Mouse (Mus musculus): Measurements from ENCODE around the gene Srgap1. TPM values are rescaled to one million over a fixed set of nuclear protein-coding genes. Genes with fewer than 3 reads are reported as not detected.

Srgap1 gene
- total and polyA plus RNA-seq, 3 experiments = 0.22 TPM; not detected in 2

GRCm38 (mm10) chr10:121885512-121886218 is 161.4 kb downstream of the Srgap1 start:
- no peaks in the 10 kb centered on the region for H3K27me3 ChIP-seq (ENCODE audit: insufficient read depth, low read length)

GRCm38 (mm10) chr10:121882461-121882860 is 164.7 kb downstream of the Srgap1 start:
- peaks cover 50% of the 10 kb centered on the region for H3K9me3 ChIP-seq (replicated peaks)
- no peak overlapping the region for H3K4me3 ChIP-seq (ENCODE audit: low read depth, low read length)

More at GRCm38 (mm10) chr10:121885512-121886218, 161.4 kb downstream of the Srgap1 start:
- TF ChIP-seq CTCF (IDR thresholded peaks at IDR 0.05; ENCODE audit: low read depth, low read length) (no peak), TAL1 (conservative IDR thresholded peaks at IDR 0.05; ENCODE audit: low read depth, low read length) (no peak), POLR2AphosphoS5 (IDR thresholded peaks at IDR 0.05; ENCODE audit: insufficient replicate concordance, low read depth, low read length) (no peak), GATA1 (IDR thresholded peaks at IDR 0.05; ENCODE audit: borderline replicate concordance, low read length) (no peak), GATA2 (IDR thresholded peaks at IDR 0.05; ENCODE audit: borderline replicate concordance, low read depth, low read length) (no peak)
- no peak for DNase-seq (ENCODE audit: low spot score)
- no peak overlapping the region for H3K4me3 ChIP-seq (ENCODE audit: low read depth, low read length)
- no peaks in the 10 kb centered on the region for H3K36me3 ChIP-seq (replicated peaks)
- ATAC-seq (ENCODE audit: extremely low read depth, insufficient number of reproducible peaks, low FRiP score, poor library complexity, severe bottlenecking) = no peak
- H3K4me1 ChIP-seq (ENCODE audit: insufficient read depth, low read depth, low read length) = no peaks in the 10 kb centered on the region
- H3K9me3 ChIP-seq (replicated peaks) = peaks cover 50% of the 10 kb centered on the region

GRCm38 (mm10) chr10:121878855-121879254 is 168.3 kb downstream of the Srgap1 start:
- Histone ChIP-seq H3K36me3 (replicated peaks) (no peaks in the 10 kb centered on the region), H3K9me3 (replicated peaks) (peaks cover 52% of the 10 kb centered on the region), H3K4me1 (ENCODE audit: insufficient read depth, low read depth, low read length) (no peaks in the 10 kb centered on the region), H3K27me3 (ENCODE audit: insufficient read depth, low read length) (no peaks in the 10 kb centered on the region), H3K4me3 (ENCODE audit: low read depth, low read length) (no peak overlapping the region)
- no peak for ATAC-seq (ENCODE audit: extremely low read depth, insufficient number of reproducible peaks, low FRiP score, poor library complexity, severe bottlenecking)
- no peak for TF ChIP-seq POLR2AphosphoS5 (IDR thresholded peaks at IDR 0.05; ENCODE audit: insufficient replicate concordance, low read depth, low read length)
- no peak for DNase-seq (ENCODE audit: low spot score)

More at GRCm38 (mm10) chr10:121882461-121882860, 164.7 kb downstream of the Srgap1 start:
- H3K27me3 ChIP-seq (ENCODE audit: insufficient read depth, low read length) = no peaks in the 10 kb centered on the region
- DNase-seq (ENCODE audit: low spot score) (no peak), ATAC-seq (ENCODE audit: extremely low read depth, insufficient number of reproducible peaks, low FRiP score, poor library complexity, severe bottlenecking) (no peak)
- no peaks in the 10 kb centered on the region for H3K4me1 ChIP-seq (ENCODE audit: insufficient read depth, low read depth, low read length)
- no peak for TF ChIP-seq GATA1 (IDR thresholded peaks at IDR 0.05; ENCODE audit: borderline replicate concordance, low read length)
- TF ChIP-seq GATA2 (IDR thresholded peaks at IDR 0.05; ENCODE audit: borderline replicate concordance, low read depth, low read length) = no peak
- TF ChIP-seq TAL1 (conservative IDR thresholded peaks at IDR 0.05; ENCODE audit: low read depth, low read length) = no peak
- no peak for TF ChIP-seq POLR2AphosphoS5 (IDR thresholded peaks at IDR 0.05; ENCODE audit: insufficient replicate concordance, low read depth, low read length)
- no peak for TF ChIP-seq CTCF (IDR thresholded peaks at IDR 0.05; ENCODE audit: low read depth, low read length)
- no peaks in the 10 kb centered on the region for H3K36me3 ChIP-seq (replicated peaks)

GRCm38 (mm10) chr10:121877906-121878305 is 169.2 kb downstream of the Srgap1 start:
- Histone ChIP-seq H3K27me3 (ENCODE audit: insufficient read depth, low read length) (no peaks in the 10 kb centered on the region), H3K36me3 (replicated peaks) (no peaks in the 10 kb centered on the region), H3K9me3 (replicated peaks) (peaks cover 57% of the 10 kb centered on the region), H3K4me1 (ENCODE audit: insufficient read depth, low read depth, low read length) (no peaks in the 10 kb centered on the region), H3K4me3 (ENCODE audit: low read depth, low read length) (no peak overlapping the region)
- no peak for TF ChIP-seq GATA2 (IDR thresholded peaks at IDR 0.05; ENCODE audit: borderline replicate concordance, low read depth, low read length)
- TF ChIP-seq CTCF (IDR thresholded peaks at IDR 0.05; ENCODE audit: low read depth, low read length) = no peak
- TF ChIP-seq TAL1 (conservative IDR thresholded peaks at IDR 0.05; ENCODE audit: low read depth, low read length) = no peak
- no peak for TF ChIP-seq POLR2AphosphoS5 (IDR thresholded peaks at IDR 0.05; ENCODE audit: insufficient replicate concordance, low read depth, low read length)
- TF ChIP-seq GATA1 (IDR thresholded peaks at IDR 0.05; ENCODE audit: borderline replicate concordance, low read length) = no peak
- no peak for DNase-seq (ENCODE audit: low spot score)
- ATAC-seq (ENCODE audit: extremely low read depth, insufficient number of reproducible peaks, low FRiP score, poor library complexity, severe bottlenecking) = no peak

GRCm38 (mm10) chr10:121873063-121873489 is 174.0 kb downstream of the Srgap1 start:
- Histone ChIP-seq H3K4me3 (ENCODE audit: low read depth, low read length) (no peak overlapping the region), H3K9me3 (replicated peaks) (peaks cover 64% of the 10 kb centered on the region), H3K27me3 (ENCODE audit: insufficient read depth, low read length) (no peaks in the 10 kb centered on the region), H3K36me3 (replicated peaks) (no peaks in the 10 kb centered on the region), H3K4me1 (ENCODE audit: insufficient read depth, low read depth, low read length) (no peaks in the 10 kb centered on the region)
- no peak for TF ChIP-seq CTCF (IDR thresholded peaks at IDR 0.05; ENCODE audit: low read depth, low read length)
- TF ChIP-seq GATA1 (IDR thresholded peaks at IDR 0.05; ENCODE audit: borderline replicate concordance, low read length) = no peak
- TF ChIP-seq POLR2AphosphoS5 (IDR thresholded peaks at IDR 0.05; ENCODE audit: insufficient replicate concordance, low read depth, low read length) = no peak
- no peak for TF ChIP-seq GATA2 (IDR thresholded peaks at IDR 0.05; ENCODE audit: borderline replicate concordance, low read depth, low read length)
- no peak for TF ChIP-seq TAL1 (conservative IDR thresholded peaks at IDR 0.05; ENCODE audit: low read depth, low read length)
- ATAC-seq (ENCODE audit: extremely low read depth, insufficient number of reproducible peaks, low FRiP score, poor library complexity, severe bottlenecking) = no peak
- DNase-seq (ENCODE audit: low spot score) = no peak

GRCm38 (mm10) chr10:121869941-121870340 is 177.2 kb downstream of the Srgap1 start:
- ATAC-seq (ENCODE audit: extremely low read depth, insufficient number of reproducible peaks, low FRiP score, poor library complexity, severe bottlenecking) = no peak

More at GRCm38 (mm10) chr10:121869941-121870340, 177.2 kb downstream of the Srgap1 start:
- Histone ChIP-seq H3K4me1 (ENCODE audit: insufficient read depth, low read depth, low read length) (no peaks in the 10 kb centered on the region), H3K4me3 (ENCODE audit: low read depth, low read length) (no peak overlapping the region), H3K9me3 (replicated peaks) (peaks cover 46% of the 10 kb centered on the region), H3K27me3 (ENCODE audit: insufficient read depth, low read length) (no peaks in the 10 kb centered on the region), H3K36me3 (replicated peaks) (no peaks in the 10 kb centered on the region)
- DNase-seq (ENCODE audit: low spot score) = no peak
- TF ChIP-seq CTCF (IDR thresholded peaks at IDR 0.05; ENCODE audit: low read depth, low read length) (no peak), POLR2AphosphoS5 (IDR thresholded peaks at IDR 0.05; ENCODE audit: insufficient replicate concordance, low read depth, low read length) (no peak), TAL1 (conservative IDR thresholded peaks at IDR 0.05; ENCODE audit: low read depth, low read length) (no peak)

All from G1E (cell line).